Mouse (Mus musculus): Measurements from ENCODE around the gene 4932429P05Rik. TPM values are rescaled to one million over a fixed set of nuclear protein-coding genes. Genes with fewer than 3 reads are reported as not detected.

4932429P05Rik gene
- polyA plus RNA-seq (2014; fragmentation: Nextera tagmentation; extraction: Ambion mirVana): not detected in 2 replicates

- no peak within 1 kb of the TSS for H3K4me3 ChIP-seq (replicated peaks; ENCODE audit: low read length)
- no peak for ATAC-seq (ENCODE audit: low FRiP score)
These were observed at the start of gene 4932429P05Rik for GRCm38 (mm10) chrX:89751968-89752367. Gene 4932429P05Rik (plus strand): TSS chrX:89752268.

More at GRCm38 (mm10) chrX:89751968-89752367, at the start of gene 4932429P05Rik:
- DNase-seq (ENCODE audit: low spot score): no peak
- Histone ChIP-seq H3K9me3 (ENCODE audit: control insufficient read depth, low read length) (no peaks in the 10 kb centered on the region), H3K4me2 (replicated peaks) (no peak within 1 kb of the TSS), H3K36me3 (replicated peaks; ENCODE audit: control insufficient read depth, insufficient read depth) (no peaks in the 10 kb centered on the region), H3K4me1 (replicated peaks; ENCODE audit: control insufficient read depth, insufficient read depth, low read length) (no peaks in the 10 kb centered on the region), H3K9ac (no peak within 1 kb of the TSS), H3K27me3 (ENCODE audit: control insufficient read depth, insufficient read depth, low read length) (no peaks in the 10 kb centered on the region), H3K27ac (no peak within 1 kb of the TSS)

Other genes with a start within 250 kb of the 4932429P05Rik start
- gene 4930415L06Rik, start 180.6 kb downstream of the 4932429P05Rik start, polyA plus RNA-seq (2014; fragmentation: Nextera tagmentation; extraction: Ambion mirVana): not detected in 2 replicates

All from hindbrain, embryonic 14.5 days (tissue).